Mouse (Mus musculus): ENCODE results near the gene Prrg4. TPM values are rescaled to one million over a fixed set of nuclear protein-coding genes. Genes with fewer than 3 reads are reported as not detected.

The Prrg4 gene
- polyA plus RNA-seq, 1 experiment from 2014 or later, result 0.33 TPM

Other genes with a start within 250 kb of the Prrg4 start
- gene Tcp11l1, start 137.7 kb downstream of the Prrg4 start, polyA plus RNA-seq (2014; fragmentation: Nextera tagmentation; extraction: Ambion mirVana), result 20.3 and 22.9 TPM in 2 replicates
- not detected in 2 replicates for gene Pin1rt1, start 133.5 kb downstream of the Prrg4 start, polyA plus RNA-seq (2014; fragmentation: Nextera tagmentation; extraction: Ambion mirVana)
- gene Depdc7, start 107.0 kb downstream of the Prrg4 start, polyA plus RNA-seq (2014; fragmentation: Nextera tagmentation; extraction: Ambion mirVana), result 10.3 and 12.3 TPM in 2 replicates
- 8.8 and 9.0 TPM in 2 replicates for gene Qser1, start 33.1 kb downstream of the Prrg4 start, polyA plus RNA-seq (2014; fragmentation: Nextera tagmentation; extraction: Ambion mirVana)
- 4.3 and 6.3 TPM in 2 replicates for gene Ccdc73, start 17.9 kb upstream of the Prrg4 start, polyA plus RNA-seq (2014; fragmentation: Nextera tagmentation; extraction: Ambion mirVana)
- gene Eif3m, start 167.2 kb upstream of the Prrg4 start, polyA plus RNA-seq (2014; fragmentation: Nextera tagmentation; extraction: Ambion mirVana), result 330 and 348 TPM in 2 replicates
- gene Gm11060, start 242.1 kb upstream of the Prrg4 start, polyA plus RNA-seq (2014; fragmentation: Nextera tagmentation; extraction: Ambion mirVana), result not detected in 2 replicates

All from liver, embryonic 11.5 days (tissue).